9 mouse cellular contexts compared by ENCODE assay signal in the genomic region with DNA sequence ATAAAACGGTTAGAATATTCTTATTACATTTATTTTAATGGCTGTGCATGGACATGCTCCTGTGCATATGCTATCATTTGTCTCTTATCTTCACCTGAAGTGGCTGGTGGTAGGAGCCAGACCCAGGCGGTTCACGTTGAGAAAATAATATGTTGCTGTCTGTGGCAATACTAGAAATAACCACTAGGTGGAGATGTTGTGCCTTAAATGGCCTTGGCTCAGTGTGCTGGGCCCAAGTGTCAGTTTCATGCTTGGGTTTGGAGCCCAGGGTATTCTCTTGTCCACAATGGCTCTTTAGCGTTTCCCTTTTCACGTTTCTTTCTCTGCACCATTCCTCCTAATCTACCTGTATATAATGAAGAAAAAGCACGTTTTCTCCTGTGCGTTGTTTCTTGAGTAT.
DNase-seq lines count a peak whose midpoint lies in the region; ATAC-seq and TF ChIP-seq lines count a peak whose summit lies in the region.
"Had no signal": no experiment of that assay in that cellular context is flagged by ENCODE, and none has a peak within 500 bp of the region (broad histone marks: within the 10 kb centered on the region; RNA-seq: fewer than 3 reads in every experiment).

No protein-coding gene starts in this region.

- no peak overlapping the region for H3K27ac ChIP-seq in kidney, adult 2 months (ENCODE audit: insufficient read depth, low read depth, low read length)
- H3K27ac ChIP-seq in kidney, embryonic 14.5 days (ENCODE audit: low read depth, low read length), result no peak overlapping the region
- no peak overlapping the region for H3K27ac ChIP-seq in embryonic facial prominence, embryonic 11.5 days (replicated peaks; ENCODE audit: low read depth, low read length)
- no peak overlapping the region for H3K27ac ChIP-seq in hindbrain, embryonic 10.5 days
- H3K27ac ChIP-seq in stomach, postnatal 0 days (replicated peaks), result no peak overlapping the region

- no peak overlapping the region for H3K9ac ChIP-seq in kidney, embryonic 14.5 days (ENCODE audit: low read depth, low read length)
- H3K9ac ChIP-seq in embryonic facial prominence, embryonic 11.5 days (replicated peaks; ENCODE audit: low read length), result no peak overlapping the region
- H3K9ac ChIP-seq in stomach, postnatal 0 days (ENCODE audit: low read length), result no peak overlapping the region

- DNase-seq in kidney, adult 2 months, result peak; percentile 80
- peak; percentile 25 to 61 for DNase-seq in adrenal gland, postnatal 36 days
- DNase-seq in embryonic facial prominence, embryonic 11.5 days (ENCODE audit: low spot score), result peak; percentile 95
- DNase-seq in hindbrain, embryonic 10.5 days (ENCODE audit: low spot score), result peak; percentile 46
- peak; percentile 51 to 75 for DNase-seq in layer of hippocampus, postnatal 10 days (ENCODE audit: low spot score in 2 of 2)
- peak; percentile 26 for DNase-seq in stomach, postnatal 0 days (ENCODE audit: low spot score)

- no peak for TF ChIP-seq POLR2A in kidney, adult 2 months (IDR thresholded peaks at IDR 0.05; ENCODE audit: low read depth, low read length)

- WGBS in kidney, adult 2 months, result 21% methylated on average over 7 of the region's 7 CpGs
- WGBS in kidney, embryonic 14.5 days, result 15% methylated on average over 7 of the region's 7 CpGs
- 18% methylated on average over 7 of the region's 7 CpGs for WGBS in embryonic facial prominence, embryonic 11.5 days
- 17% methylated on average over 7 of the region's 7 CpGs for WGBS in hindbrain, embryonic 10.5 days
- WGBS in stomach, postnatal 0 days, result 16% methylated on average over 7 of the region's 7 CpGs

- TF ChIP-seq EP300 in stomach, postnatal 0 days (optimal IDR thresholded peaks at IDR 0.05), result no peak

- H3K27me3 ChIP-seq in kidney, adult 2 months (replicated peaks; ENCODE audit: control insufficient read depth, insufficient read depth, low read length), result no peaks in the 10 kb centered on the region
- H3K27me3 ChIP-seq in kidney, embryonic 14.5 days (ENCODE audit: control insufficient read depth, insufficient read depth, low read length), result peaks cover 45% of the 10 kb centered on the region
- no peaks in the 10 kb centered on the region for H3K27me3 ChIP-seq in embryonic facial prominence, embryonic 11.5 days (ENCODE audit: control insufficient read depth, insufficient read depth, low read length)
- H3K27me3 ChIP-seq in hindbrain, embryonic 10.5 days (ENCODE audit: insufficient read depth, poor library complexity, severe bottlenecking), result peaks cover 5% of the 10 kb centered on the region; the same call in 1 of the 2 replicates
- no peaks in the 10 kb centered on the region for H3K27me3 ChIP-seq in stomach, postnatal 0 days (ENCODE audit: control insufficient read depth, insufficient read depth, low read length)

- no peaks in the 10 kb centered on the region for H3K9me3 ChIP-seq in kidney, embryonic 14.5 days (ENCODE audit: control insufficient read depth, low read length)
- no peaks in the 10 kb centered on the region for H3K9me3 ChIP-seq in embryonic facial prominence, embryonic 11.5 days (replicated peaks; ENCODE audit: control insufficient read depth, low read length)
- no peaks in the 10 kb centered on the region for H3K9me3 ChIP-seq in hindbrain, embryonic 10.5 days
- no peaks in the 10 kb centered on the region for H3K9me3 ChIP-seq in stomach, postnatal 0 days (ENCODE audit: control insufficient read depth, low read length)

- no peak overlapping the region for H3K4me2 ChIP-seq in kidney, embryonic 14.5 days (replicated peaks; ENCODE audit: low read depth, low read length)
- no peak overlapping the region for H3K4me2 ChIP-seq in embryonic facial prominence, embryonic 11.5 days (ENCODE audit: low read depth, low read length)
- no peak overlapping the region for H3K4me2 ChIP-seq in stomach, postnatal 0 days (replicated peaks; ENCODE audit: low read depth)

- ATAC-seq in kidney, embryonic 14.5 days (ENCODE audit: low FRiP score, low TSS enrichment), result no peak
- peak; percentile 36; the same call in 1 of the 2 replicates for ATAC-seq in embryonic facial prominence, embryonic 11.5 days (replicated peaks; ENCODE audit: insufficient number of reproducible peaks, low FRiP score, low TSS enrichment, low read depth)
- peak; percentile 85 for ATAC-seq in megakaryocyte-erythroid progenitor cell, adult 5-6 weeks (replicated peaks; ENCODE audit: low FRiP score, low TSS enrichment, poor library complexity, severe bottlenecking)
- ATAC-seq in stomach, postnatal 0 days (ENCODE audit: low FRiP score, low TSS enrichment), result peak; percentile 24; the same call in 1 of the 2 replicates

- no peak overlapping the region for H3K4me3 ChIP-seq in kidney, adult 2 months (ENCODE audit: insufficient read depth, low read depth, low read length)
- H3K4me3 ChIP-seq in kidney, embryonic 14.5 days (ENCODE audit: low read length), result no peak overlapping the region
- no peak overlapping the region for H3K4me3 ChIP-seq in embryonic facial prominence, embryonic 11.5 days (ENCODE audit: low read depth, low read length)
- H3K4me3 ChIP-seq in hindbrain, embryonic 10.5 days, result no peak overlapping the region
- H3K4me3 ChIP-seq in stomach, postnatal 0 days (ENCODE audit: low read depth, low read length), result no peak overlapping the region
- H3K4me3 ChIP-seq: erythroblast, embryonic 14.5 days had no signal

- H3K36me3 ChIP-seq in kidney, adult 2 months (ENCODE audit: control insufficient read depth, insufficient read depth, low read length), result no peaks in the 10 kb centered on the region
- no peaks in the 10 kb centered on the region for H3K36me3 ChIP-seq in kidney, embryonic 14.5 days (ENCODE audit: control insufficient read depth, insufficient read depth, low read length)
- H3K36me3 ChIP-seq in embryonic facial prominence, embryonic 11.5 days (replicated peaks; ENCODE audit: control insufficient read depth, insufficient read depth, low read depth, low read length), result no peaks in the 10 kb centered on the region
- no peaks in the 10 kb centered on the region for H3K36me3 ChIP-seq in hindbrain, embryonic 10.5 days
- H3K36me3 ChIP-seq in stomach, postnatal 0 days (ENCODE audit: control insufficient read depth, insufficient read depth, low read length), result no peaks in the 10 kb centered on the region

- TF ChIP-seq CTCF in kidney, adult 2 months (conservative IDR thresholded peaks at IDR 0.05; ENCODE audit: insufficient read depth, insufficient read length, low read depth, low read length), result peak; percentile 84
- TF ChIP-seq CTCF in stomach, postnatal 0 days (IDR thresholded peaks at IDR 0.05; ENCODE audit: low read depth), result peak; percentile 97

- H3K4me1 ChIP-seq in kidney, adult 2 months (ENCODE audit: control insufficient read depth, insufficient read depth, low read length), result no peaks in the 10 kb centered on the region
- no peaks in the 10 kb centered on the region for H3K4me1 ChIP-seq in kidney, embryonic 14.5 days (ENCODE audit: control insufficient read depth, insufficient read depth, low read length)
- 0 out of 2 replicates have a peak, but pooled peaks cover 2% of the 10 kb centered on the region for H3K4me1 ChIP-seq in embryonic facial prominence, embryonic 11.5 days (ENCODE audit: control insufficient read depth, insufficient read depth, low read length)
- peaks cover 18% of the 10 kb centered on the region for H3K4me1 ChIP-seq in hindbrain, embryonic 10.5 days (replicated peaks)
- H3K4me1 ChIP-seq in stomach, postnatal 0 days (replicated peaks; ENCODE audit: control insufficient read depth, insufficient read depth), result no peaks in the 10 kb centered on the region

Comparison
In these comparisons a context has a peak if more than half of its experiments do, and no peak if none do; other contexts are left out.
1. DNase-seq: peak in every context shown above with its lines; median percentile 95 in embryonic facial prominence, embryonic 11.5 days; 80 in kidney, adult 2 months; 63 in layer of hippocampus, postnatal 10 days; 46 in hindbrain, embryonic 10.5 days; 43 in adrenal gland, postnatal 36 days; 26 in stomach, postnatal 0 days.